Mouse (Mus musculus): Measurements from ENCODE around the gene Mfsd10. TPM values are rescaled to one million over a fixed set of nuclear protein-coding genes. Genes with fewer than 3 reads are reported as not detected.

Gene Mfsd10
- total RNA-seq (2023), result 10 to 100 TPM; 53.1 to 61.2 TPM

GRCm38 (mm10) chr5:34636481-34637287 lies at the start of gene Mfsd10:
Gene Mfsd10, minus strand, starts transcription at chr5:34637212.

GRCm38 (mm10) chr5:34659686-34660590 lies 22.9 kb upstream of the Mfsd10 start, which contains the start of the genes Nop14 and Grk4:
Gene Nop14, minus strand, starts transcription at chr5:34660148.
Gene Grk4, plus strand, starts transcription at chr5:34660379.

Other genes with a start within 250 kb of the Mfsd10 start
- gene Tnip2, start 123.2 kb downstream of the Mfsd10 start, total RNA-seq (2023), result 10 to 100 TPM; 12.0 to 17.2 TPM
- gene Sh3bp2, start 111.4 kb downstream of the Mfsd10 start, total RNA-seq (2023), result 10 to 100 TPM; 73.1 to 86.4 TPM
- gene Add1, start 63.5 kb downstream of the Mfsd10 start, total RNA-seq (2023), result 100 to 1,000 TPM; 196 to 223 TPM
- 1 to 10 TPM; 6.6 to 8.1 TPM for gene Nop14, start 22.9 kb upstream of the Mfsd10 start, total RNA-seq (2023)
- 1 to 10 TPM; 4.0 to 5.5 TPM for gene Grk4, start 23.2 kb upstream of the Mfsd10 start, total RNA-seq (2023)
- 10 to 100 TPM; 23.5 to 25.6 TPM for gene Htt, start 124.5 kb upstream of the Mfsd10 start, total RNA-seq (2023)